Mouse (Mus musculus) forelimb bud, embryonic 11.5 days (tissue): ENCODE results near the gene Nup98.

Experiments
- DNase-seq: peaks from one replicate; pipeline ENCODE4 v3.0.0-alpha.2; 2012; ENCODE audit warnings: low read depth, low spot score

Nup98 gene

DNA sequence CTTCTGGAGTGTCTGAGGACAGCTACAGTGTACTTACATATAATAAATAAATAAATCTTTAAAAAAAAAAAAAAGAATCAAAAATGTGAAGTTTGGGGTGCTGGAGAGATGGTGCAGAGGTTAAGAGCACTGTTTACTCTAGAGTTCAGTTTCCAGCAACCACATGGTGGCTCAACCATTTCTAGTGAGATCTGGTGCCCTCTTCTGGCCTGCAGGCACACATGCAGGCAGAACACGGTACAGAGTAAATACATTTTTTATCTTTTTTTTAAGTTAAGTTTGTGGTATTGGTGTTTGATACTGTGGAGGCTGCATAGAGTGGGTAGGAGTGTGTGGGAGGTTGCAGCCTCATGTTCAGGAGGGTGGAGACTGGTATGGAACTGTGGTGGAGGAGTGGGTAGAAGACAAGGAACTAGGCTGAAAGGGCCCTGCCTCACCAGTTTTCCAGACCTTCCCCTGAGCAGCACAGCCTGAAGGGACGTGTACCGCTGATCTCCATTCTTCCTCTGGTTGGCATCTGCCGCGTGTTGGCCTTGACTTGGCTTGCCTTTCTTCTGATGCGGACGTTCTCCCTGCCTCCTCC lies 133.2 kb downstream of the Nup98 start:
- DNase-seq, result peak; percentile 33
